Mouse (Mus musculus) embryonic fibroblast, embryonic 13.5 days (primary cell): ENCODE data around the gene Rab3b.

Experiments used
- CTCF ChIP-seq: IDR thresholded peaks from 2 replicates; pipeline ENCODE4 v1.5.1; 2011; ENCODE audit warnings: mild to moderate bottlenecking, control low read depth, low read length, moderate library complexity, borderline replicate concordance; ENCODE audit not compliant: insufficient read depth
- POLR2A ChIP-seq: IDR thresholded peaks from 2 replicates; pipeline ENCODE4 v1.6.1; 2011; ENCODE audit warnings: low read depth, mild to moderate bottlenecking, control low read depth, low read length, moderate library complexity

- TF ChIP-seq CTCF, result no peak
- TF ChIP-seq POLR2A, result no peak
Measured at GRCm38 (mm10) chr4:108915101-108915500, 36.2 kb downstream of the Rab3b start.
